Mouse (Mus musculus): ENCODE results near the gene Cdc42ep2.

Gene Cdc42ep2

DNA sequence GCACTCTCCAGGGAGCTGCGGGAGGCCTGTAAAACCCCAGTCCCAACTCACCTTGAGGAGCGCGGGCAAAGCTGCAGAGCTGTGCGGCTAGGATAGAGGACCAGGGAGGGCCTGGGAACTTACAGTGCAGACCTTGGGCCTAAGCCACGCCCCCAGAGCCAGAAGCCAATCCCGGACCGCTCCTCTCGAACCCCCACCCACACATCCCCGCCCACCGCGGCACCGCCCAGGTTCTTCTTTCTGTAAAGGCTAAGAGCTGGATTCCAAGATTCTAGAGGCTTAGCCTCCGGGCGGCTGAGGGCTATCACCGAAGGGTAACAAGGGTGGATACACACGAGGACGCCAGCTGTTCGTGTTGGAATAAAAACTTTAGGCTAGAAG, at the start of gene Cdc42ep2:
Gene Cdc42ep2, minus strand, starts transcription at position 104 of the 381 bp plus-strand sequence.
- DNase-seq (ENCODE audit: low read depth), result peak; percentile 94

DNA sequence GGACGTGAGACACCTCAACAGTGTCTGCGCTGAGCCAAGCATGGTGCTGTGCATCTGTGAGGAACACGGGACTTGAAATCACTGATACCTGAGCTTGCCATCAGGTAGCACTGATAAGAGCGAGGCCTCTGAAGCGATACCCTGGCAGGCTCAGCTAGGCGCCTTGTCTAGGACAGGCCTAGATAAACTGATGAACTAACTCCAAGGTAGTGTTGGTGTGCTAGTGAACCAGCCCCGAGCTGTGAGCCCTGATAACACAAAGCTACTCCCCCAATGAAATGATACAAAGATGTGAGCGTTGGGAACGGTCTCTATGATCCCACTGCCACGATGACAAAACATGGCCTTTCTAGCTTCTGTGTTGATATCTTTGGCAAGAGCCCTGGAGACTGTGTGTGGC, 43.0 kb upstream of the Cdc42ep2 start:
- peak; percentile 72 for DNase-seq (ENCODE audit: low read depth)

DNA sequence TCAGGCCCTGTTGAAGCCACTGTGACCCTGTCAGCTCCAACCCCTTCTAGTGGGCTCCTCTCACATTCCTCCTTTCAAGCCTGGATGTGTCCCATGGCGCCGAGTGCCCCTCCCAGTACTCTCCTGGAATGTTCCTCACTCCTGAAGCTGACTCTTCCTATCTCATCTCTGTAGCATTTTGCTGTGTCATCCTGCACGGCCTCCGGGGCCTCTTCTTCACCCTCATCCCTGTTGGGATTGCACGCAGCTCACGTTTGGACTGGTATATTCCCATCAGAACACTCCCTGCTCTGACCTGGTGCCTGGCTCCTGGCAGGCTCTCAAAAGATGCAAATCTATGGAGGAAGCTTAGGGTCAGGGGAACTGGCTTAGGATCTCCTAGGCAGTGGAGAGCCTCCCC, 42.2 kb upstream of the Cdc42ep2 start:
- no peak for DNase-seq (ENCODE audit: low read depth)

DNA sequence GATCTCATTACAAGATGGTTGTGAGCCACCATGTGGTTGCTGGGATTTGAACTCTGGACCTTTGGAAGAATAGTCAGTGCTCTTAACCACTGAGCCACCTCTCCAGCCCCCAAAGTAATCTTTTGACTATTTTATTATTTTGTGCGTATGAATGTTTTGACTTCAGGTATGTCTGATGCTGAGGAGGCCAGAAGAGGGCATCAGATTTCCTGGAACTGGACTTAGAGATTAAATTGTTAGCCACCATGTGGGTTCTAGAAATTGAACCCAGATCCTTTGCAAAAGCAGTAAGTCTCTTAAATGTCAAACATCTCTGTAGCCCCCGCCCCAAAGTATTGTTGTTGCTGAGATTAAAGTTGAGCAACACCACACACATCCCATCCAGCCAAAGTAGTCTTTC, 41.3 kb upstream of the Cdc42ep2 start:
- DNase-seq (ENCODE audit: low read depth), result no peak

DNA sequence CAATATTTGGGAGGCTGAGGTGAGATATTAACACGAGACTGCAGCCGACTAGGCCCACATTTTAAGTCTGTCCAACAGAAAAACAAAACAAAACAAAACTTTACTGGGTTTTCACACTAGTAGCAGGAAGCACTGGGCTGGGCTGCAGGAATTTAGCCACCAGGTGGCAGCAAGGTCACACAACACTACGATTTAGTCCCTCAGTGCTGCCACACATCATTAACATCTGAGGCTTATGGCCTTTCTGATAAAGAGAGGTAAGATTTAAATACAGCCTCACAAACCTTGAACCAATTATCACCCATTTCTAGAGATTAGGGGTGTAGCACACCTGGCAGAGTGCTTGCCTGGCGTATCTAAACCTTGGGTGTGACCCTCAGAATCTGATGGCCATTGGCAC, 40.7 kb upstream of the Cdc42ep2 start:
- DNase-seq (ENCODE audit: low read depth), result peak; percentile 88

DNA sequence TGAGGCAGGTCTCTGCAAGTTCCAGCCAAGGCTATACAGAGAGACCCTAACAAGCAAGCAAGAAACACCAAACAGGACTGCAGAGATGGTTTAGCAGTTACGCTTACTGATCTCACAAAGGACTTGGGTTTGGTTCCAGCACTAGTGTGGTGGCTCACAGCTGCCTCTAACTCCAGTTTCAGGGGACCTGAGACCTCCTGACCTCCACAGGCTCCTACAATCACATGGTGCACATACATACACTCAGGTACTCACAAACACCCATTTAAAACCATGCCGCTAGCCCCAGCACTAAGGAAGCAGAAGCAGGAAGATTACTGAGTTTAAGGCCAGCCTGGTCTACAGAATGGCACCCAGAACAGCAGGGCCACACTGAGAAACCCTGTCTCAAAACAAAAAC, 40.2 kb upstream of the Cdc42ep2 start:
- DNase-seq (ENCODE audit: low read depth), result no peak

DNA sequence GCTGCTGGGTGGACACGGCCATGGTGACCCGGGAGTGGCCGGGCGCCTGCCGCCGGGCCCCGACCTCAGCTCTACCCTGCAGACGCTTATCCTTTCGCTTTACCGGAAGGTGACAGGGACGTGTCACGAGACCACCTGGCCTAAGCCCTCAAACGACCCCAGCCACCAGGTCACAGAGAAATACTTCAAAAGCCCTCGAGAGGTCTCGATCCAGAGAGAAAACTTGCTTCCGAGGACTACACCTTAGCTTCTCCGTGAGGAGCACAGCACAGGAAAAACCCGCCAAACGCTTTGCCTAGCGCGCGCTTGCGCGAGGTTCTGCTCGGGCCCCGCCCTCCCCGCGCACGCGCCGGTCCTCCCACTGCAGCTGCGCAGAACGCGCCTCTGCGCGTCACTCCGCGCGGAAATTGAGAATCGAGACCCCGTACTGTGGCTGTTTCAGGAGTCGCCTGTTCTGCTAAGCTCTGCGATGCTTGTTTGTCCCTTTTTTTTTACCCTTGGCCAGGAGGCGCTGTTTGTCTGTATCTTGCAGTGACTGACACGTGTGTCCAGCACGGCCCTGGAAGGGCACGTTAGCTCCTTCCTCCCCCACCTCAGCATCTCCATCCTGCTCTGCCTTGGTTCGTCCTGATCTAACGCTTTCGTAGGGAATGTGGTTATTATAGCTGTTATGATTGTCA, 39.4 kb upstream of the Cdc42ep2 start, which contains the start of gene Pola2:
Gene Pola2, minus strand, starts transcription at position 320 of the 680 bp plus-strand sequence.
- peak; percentile 83 for DNase-seq (ENCODE audit: low read depth)

DNA sequence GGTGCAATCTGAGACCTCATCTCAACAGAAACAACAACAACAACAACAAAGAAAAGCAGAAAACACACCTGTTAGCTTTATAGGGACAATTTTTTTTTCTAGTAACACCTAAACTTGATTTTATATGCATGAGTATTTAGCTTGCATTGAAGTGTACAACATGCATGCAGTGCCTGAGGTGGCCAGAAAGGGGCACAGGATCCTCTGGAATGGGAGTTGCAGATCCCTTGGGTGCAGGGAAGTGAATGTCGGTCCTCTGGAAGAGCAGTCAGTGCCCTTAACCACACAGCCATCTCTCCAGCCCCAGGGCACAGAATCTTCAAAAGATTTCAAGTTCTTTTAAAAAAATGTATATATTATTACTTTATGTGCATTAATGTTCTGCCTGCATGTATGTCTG, 38.0 kb upstream of the Cdc42ep2 start:
- DNase-seq (ENCODE audit: low read depth), result no peak

DNA sequence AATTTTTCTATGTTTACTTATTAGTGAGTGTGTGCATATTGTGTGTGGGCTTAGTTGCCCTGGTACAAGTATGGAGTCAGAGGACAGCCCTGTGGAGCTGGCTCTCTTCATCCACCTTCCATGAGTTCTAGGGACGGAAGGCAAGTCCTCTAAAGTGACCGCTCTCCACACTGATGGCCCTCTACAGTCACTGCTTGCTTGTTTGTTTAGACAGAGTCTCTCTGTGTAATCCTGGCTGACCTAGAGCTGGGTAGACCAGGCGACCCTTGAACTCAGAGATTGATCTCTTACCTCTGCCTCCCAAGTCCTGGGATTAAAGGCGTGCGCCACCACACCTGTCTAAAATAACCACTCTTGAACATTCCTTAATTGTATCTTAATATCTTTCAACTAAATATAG, 32.8 kb upstream of the Cdc42ep2 start:
- DNase-seq (ENCODE audit: low read depth), result no peak

DNA sequence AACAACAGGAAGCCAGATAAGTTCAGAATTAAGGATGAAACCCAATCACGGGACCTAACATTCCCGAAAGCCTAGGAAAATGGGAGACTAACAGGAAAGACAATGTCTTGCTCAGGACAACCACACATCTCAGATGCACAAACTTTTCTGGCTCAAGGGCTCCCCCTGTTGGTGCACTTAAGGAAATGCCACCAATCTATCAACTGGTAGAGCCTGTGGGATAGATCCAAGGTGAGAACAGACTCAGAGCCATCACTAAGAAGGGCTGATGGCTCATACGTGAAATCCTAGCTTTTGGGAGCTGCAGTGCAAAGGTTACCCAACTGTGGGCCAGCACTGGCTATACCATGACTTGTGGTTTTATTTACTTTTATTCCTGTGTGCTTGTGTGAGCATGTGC, 32.1 kb upstream of the Cdc42ep2 start:
- peak; percentile 76 for DNase-seq (ENCODE audit: low read depth)

DNA sequence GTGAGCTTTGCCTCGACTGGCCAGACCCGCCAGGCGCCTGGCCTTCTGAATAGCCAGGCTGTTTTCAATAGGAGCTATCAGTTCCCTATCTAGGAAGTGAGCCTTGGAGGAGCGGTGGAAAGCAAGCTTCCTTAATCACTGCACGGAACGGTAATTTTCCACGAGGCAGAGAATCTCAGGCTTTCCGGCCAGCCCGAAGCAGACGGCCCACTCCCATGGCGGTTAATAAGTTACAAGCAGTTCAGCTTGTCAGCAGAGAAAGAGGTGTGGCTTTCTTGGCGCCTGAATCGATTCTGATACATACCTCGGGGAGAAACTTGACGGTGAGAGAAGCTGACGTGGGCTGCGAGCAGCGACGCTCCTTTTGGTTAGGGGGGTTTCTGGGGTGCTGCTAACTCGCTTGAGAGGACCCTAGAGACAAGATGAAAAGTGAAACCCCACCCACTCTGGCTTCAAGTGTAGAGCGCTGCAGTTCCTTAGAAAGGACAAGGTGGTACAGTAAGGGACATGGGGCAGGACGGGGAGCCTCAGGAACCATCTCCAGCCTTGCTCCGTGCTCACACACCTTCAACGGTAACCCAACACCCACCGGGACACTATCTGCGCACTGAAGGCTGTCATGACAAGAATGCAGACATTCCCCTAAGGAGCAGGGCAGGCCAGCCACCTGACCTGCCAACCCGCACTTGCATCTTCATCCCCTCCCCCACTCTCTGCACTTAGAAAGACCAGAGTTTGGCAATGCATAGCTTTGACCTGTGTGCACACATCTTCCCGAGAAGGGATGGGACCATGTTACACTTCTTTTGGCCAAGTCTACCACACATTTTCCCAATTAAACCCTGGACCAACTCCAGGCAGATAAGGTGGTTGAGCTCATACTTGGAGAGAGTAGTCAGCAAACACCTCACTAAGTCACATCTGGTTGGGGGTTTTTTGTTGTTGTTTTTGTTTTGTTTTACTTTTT, 31.4 kb upstream of the Cdc42ep2 start:
- DNase-seq (ENCODE audit: low read depth), result no peak

DNA sequence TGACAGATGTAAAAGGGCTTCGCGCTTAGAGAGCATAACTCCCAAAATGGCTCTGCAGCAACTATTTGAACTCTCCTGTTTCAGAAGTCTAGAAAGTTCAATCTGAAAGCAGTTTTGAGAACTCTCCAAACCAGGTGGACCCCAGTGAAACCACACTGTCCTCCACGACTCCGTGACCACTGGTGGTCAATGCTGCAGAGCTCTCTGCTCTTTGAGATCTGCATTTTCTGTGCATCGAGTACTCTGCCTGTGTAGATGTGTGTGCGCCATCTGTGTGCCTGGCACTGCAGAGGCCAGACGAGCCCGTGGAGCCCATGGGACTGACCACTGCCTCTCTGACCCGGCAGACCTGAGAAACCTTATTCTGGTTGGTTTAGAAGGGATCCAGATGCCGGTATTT, 30.3 kb upstream of the Cdc42ep2 start:
- DNase-seq (ENCODE audit: low read depth), result no peak

DNA sequence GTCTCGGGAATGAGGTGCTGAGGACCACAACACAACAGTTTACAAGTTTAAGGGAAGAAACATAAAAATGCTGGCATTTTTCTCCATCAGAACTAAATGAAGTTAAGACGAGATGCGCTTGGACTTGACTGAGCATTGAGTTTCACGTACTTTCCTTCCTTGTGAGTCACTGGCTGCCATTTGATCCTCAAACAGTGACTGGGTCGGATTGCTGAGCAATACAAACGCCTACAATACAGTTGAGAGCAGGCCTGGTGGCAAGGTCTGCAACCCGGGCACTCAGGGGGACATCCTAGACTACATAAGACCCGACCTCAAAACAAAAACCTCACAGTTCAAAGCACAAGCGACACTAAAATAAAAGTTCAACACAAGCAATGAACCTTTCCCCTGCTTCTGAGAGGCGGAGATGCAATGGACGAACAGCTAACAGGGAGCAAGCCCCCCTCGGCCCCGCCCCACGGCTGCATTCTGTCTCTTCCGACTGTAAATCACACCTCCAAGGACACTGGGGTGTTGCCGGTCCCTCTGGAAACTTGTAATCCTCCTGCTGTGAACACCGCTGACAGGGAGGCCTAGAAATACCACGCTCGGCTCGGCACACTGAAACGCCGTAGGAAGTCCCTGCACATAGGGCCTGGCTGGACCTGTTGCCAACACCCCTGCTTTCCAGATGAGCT, 29.6 kb upstream of the Cdc42ep2 start:
- no peak for DNase-seq (ENCODE audit: low read depth)

DNA sequence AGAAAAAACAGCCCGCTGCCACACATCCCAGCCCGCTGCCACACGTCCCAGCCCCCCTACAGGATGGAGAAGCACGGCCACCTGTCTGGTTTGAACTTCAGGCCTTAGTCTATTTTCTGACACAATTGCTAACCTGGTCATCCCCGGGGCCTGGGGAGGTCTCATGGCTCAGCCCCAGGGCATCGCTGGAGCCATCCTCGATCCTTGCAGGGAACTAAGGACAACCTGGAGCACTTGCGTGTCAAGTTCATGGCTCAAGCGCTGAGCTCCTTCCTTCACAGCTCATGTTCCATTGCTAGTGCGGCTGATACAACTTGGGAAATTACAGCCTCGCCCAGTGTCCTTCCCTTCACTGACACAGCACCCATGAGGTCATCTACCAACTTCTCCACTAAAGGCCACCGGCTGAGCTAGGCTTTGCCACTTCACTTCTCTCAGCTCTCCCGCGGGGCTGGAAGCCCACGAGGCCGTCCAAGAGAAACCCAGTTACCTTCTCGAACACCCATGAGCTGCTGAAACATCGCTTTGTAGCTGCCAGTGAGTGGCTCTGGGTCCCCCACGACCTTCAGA, 28.7 kb upstream of the Cdc42ep2 start:
- no peak for DNase-seq (ENCODE audit: low read depth)

DNA sequence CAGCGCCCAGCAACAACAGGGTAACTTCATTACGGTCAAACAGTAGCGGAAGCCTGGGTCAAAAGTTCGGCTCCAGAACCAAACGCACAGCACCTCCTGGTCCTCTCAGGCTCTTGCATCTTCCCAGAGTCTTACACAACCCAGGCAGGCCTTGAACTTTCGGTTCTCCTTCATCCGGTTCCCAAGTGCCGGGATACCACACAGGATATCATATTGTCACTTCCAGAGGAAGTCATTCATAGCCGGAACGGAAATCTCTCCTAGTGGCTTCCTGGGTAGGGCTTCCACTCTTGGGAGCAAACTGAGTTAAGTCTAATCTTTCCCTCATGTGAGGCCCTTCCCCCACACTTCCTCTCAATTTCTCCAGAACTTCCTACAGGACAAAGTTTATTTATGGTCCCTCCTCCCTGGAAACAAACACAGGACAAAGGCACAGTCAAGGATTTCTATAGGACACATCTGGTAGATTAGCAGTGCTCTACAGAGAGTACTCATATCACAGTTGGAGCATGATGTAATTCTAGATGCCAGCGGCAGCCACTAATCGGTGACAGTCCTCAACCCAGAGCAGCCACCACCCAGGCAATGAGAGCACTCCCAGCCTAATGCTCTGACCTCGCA, 27.6 kb upstream of the Cdc42ep2 start:
- DNase-seq (ENCODE audit: low read depth), result no peak

DNA sequence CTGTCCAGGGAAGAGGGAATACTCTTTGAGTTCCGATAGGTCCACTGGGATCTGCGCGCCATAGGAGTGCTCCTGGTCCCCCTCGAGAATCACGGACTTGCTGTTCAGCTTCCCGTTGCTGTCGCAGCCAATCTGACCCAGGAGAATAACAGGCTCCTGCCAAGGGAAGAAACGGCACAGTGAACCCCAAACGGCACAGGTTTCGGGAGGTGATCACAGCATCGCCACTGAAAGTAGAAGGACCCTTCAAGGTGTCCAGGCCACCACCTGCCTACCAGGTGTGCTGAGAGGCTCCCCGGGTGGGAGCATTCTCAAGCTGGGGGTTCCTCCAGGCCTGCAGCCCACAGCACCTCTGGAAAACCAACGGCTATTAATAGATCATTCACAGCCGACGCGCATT, 27.0 kb upstream of the Cdc42ep2 start:
- no peak for DNase-seq (ENCODE audit: low read depth)

DNA sequence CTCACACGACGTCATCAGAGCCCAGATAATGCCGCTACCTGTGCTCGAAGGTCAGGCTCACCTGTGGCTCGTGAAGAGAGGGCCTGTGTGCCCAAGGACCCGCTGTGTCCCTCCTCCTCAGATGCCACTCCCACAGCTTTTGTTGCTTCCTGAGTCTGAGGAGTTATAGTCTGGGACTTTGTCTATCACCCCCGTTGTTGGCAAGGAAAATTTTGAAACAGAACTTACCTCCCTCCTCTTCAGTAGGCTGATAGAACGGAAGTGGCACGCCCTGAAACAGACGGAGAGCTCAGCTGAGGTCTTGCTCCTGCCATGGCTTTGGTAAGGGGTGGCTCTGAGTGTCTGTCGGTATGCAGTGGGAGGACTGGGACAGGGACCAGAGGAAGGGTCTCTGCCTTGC, 25.6 kb upstream of the Cdc42ep2 start:
- DNase-seq (ENCODE audit: low read depth), result no peak

DNA sequence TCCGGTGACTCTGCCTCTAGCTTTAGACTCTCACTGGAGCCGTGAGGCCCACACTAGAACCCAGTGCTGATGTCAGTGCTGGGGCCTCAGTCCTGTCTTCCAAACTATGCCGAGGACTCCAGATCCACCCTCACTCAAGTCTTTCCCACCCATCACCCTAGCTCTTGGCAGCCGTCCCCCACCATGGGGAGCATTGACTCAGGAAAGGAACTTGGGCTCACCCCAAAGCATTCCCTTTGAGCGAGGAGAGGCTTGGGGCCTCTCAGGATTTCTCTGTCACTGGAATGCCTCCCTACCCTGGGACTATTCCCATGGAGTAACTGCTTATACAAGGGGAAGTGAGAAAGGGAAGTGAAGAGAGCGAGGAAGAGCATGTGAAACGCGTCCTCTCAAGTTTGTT, 21.3 kb upstream of the Cdc42ep2 start:
- no peak for DNase-seq (ENCODE audit: low read depth)

DNA sequence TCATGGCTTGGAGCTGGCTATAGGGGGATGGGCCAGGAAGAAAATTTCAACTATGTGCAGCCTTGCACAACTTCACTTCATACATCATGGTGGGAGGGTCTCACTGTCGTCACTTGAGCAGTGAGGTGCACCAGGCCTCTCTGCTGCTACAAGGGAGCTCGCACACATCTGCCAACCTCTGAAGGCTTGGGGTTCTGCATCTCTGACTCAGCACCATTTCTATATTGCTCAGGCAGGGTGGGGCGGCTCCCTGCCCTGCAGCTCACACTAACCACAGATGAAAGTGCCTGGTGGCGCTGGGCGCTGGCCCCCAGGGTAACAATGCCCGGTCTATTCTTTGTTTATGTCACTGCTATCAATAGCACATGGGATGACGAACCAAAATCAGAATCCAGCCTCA, 20.4 kb upstream of the Cdc42ep2 start:
- no peak for DNase-seq (ENCODE audit: low read depth)

DNA sequence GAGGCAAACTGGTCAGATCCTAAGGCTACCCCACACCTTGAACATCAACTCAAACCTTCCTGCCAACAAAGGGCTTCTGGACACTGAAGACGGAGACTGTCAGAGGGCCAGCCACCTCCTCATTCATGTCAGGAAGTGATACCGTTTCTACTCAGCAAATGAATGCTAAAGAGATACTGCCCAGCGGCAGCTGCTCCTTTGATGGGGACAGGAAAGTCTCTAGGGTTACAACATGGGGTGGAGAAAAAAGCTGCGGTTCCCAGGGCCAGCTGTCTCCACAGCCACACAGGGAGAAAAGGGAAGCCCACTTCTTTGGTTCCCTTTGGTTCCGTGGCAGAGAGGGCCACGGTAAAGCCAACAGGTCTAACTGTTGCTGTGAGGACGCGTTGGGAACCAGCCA, 19.5 kb upstream of the Cdc42ep2 start:
- no peak for DNase-seq (ENCODE audit: low read depth)

DNA sequence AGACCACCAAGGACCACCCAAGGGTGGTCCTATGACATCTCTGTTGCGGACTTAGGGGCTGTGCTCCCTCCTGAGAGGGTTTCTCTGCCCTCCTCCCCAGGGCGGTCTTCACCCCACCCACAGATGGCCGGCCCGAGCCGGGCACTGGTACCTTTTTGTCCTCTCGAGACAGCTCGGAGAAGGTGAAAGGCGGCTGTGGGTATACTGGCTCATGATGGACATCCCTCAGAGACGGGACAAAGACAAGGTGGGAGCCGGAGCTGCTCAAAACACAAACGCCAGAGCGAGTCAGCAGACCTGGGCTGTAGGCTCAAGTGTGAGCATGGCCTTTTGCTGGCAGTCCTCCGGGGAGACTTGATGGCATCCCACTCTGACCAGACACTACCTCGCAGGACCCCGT, 18.8 kb upstream of the Cdc42ep2 start:
- DNase-seq (ENCODE audit: low read depth), result no peak

DNA sequence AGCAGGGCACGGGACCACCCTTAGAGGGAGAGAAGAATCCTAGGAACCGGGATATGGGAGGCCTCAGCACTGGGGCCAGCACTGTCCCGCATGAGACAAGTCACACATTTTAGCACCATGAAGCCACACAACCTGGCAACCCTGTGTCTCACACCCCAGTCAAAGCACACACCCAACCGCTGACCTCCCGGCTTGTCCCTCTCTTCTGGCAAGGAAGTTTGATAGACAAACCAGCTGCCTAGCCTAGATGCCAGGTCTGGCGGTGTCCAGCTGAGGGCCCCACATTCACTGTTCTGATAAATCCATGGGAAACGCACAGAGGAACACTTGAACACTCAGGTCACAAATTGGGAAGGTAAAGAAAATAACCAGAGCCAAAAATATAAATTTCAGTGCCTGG, 18.0 kb upstream of the Cdc42ep2 start:
- DNase-seq (ENCODE audit: low read depth), result no peak
